Mouse (Mus musculus): ENCODE measurements around the gene Colec11.

GRCm38 (mm10) chr12:28597699-28598098 lies 25.5 kb downstream of the Colec11 start:
- TF ChIP-seq SIN3A (IDR thresholded peaks at IDR 0.05; ENCODE audit: low read length) (no peak), MAX (IDR thresholded peaks at IDR 0.05; ENCODE audit: low read length) (no peak), POLR2A (IDR thresholded peaks at IDR 0.05; ENCODE audit: low read depth, low read length) (no peak), MAFK (IDR thresholded peaks at IDR 0.05; ENCODE audit: insufficient replicate concordance, low read length) (no peak), CTCF (conservative IDR thresholded peaks at IDR 0.05 in 1 of 2, IDR thresholded peaks at IDR 0.05 in 1 of 2; ENCODE audit: low read depth in 2 of 2, low read length in 2 of 2) (no peak), SMC3 (IDR thresholded peaks at IDR 0.05; ENCODE audit: low read depth, low read length) (no peak), KAT2A (IDR thresholded peaks at IDR 0.05; ENCODE audit: insufficient replicate concordance, low read length) (no peak), ZKSCAN1 (IDR thresholded peaks at IDR 0.05; ENCODE audit: borderline replicate concordance, low read depth, low read length) (no peak), E2F4 (IDR thresholded peaks at IDR 0.05; ENCODE audit: insufficient replicate concordance, low read depth, low read length) (no peak), ZMIZ1 (IDR thresholded peaks at IDR 0.05; ENCODE audit: low read depth, low read length) (no peak), ZC3H11A (IDR thresholded peaks at IDR 0.05; ENCODE audit: low read depth, low read length) (no peak), EP300 (IDR thresholded peaks at IDR 0.05; ENCODE audit: low read length) (no peak)

Measured in CH12.LX (cell line).